Mouse (Mus musculus) subcutaneous adipose tissue, adult 2 months (tissue): Measurements from ENCODE around the gene Apon. TPM values are rescaled to one million over a fixed set of nuclear protein-coding genes. Genes with fewer than 3 reads are reported as not detected.

Experiments used
- polyA plus RNA-seq: library from polyadenylated mRNA; depleted of rRNA; stranded (reverse); fragments of >200 nt; gene quantifications from 2 replicates; pipeline ENCODE4 v1.2.3, GENCODE M21; 2012; ENCODE audit warnings: low replicate concordance; rRNA removed

Gene Apon
- polyA plus RNA-seq = 0.20 and 0.22 TPM in 2 replicates

GRCm38 (mm10) chr10:128253677-128254255 is at the start of gene Apon:
Gene Apon (plus strand): TSS chr10:128254096.

GRCm38 (mm10) chr10:128211390-128212108 is 42.3 kb upstream of the Apon start, which contains the start of gene Spryd4:
Gene Spryd4 (minus strand): TSS chr10:128211807.

GRCm38 (mm10) chr10:128225538-128225937 is 28.4 kb upstream of the Apon start, which contains the start of gene Mip:
Gene Mip (plus strand): TSS chr10:128225838.

GRCm38 (mm10) chr10:128231697-128232419 is 22.0 kb upstream of the Apon start, which contains the start of gene Timeless:
Gene Timeless (plus strand): TSS chr10:128232065.

GRCm38 (mm10) chr10:128268371-128268770 is 14.5 kb downstream of the Apon start, which contains the start of gene Apof:
Gene Apof (plus strand): TSS chr10:128268671.

GRCm38 (mm10) chr10:128270287-128270841 is 16.5 kb downstream of the Apon start, which contains the start of gene Stat2:
Gene Stat2 (plus strand): TSS chr10:128270559.

GRCm38 (mm10) chr10:128298702-128299171 is 44.8 kb downstream of the Apon start, which contains the start of gene Il23a:
Gene Il23a (minus strand): TSS chr10:128298752.

GRCm38 (mm10) chr10:128303126-128304021 is 49.5 kb downstream of the Apon start, which contains the start of gene Pan2:
Gene Pan2 (plus strand): TSS chr10:128303335.

Other genes with a start within 250 kb of the Apon start
- gene Hsd17b6, start 246.5 kb upstream of the Apon start, polyA plus RNA-seq = not detected in 2 replicates
- 1.9 and 7.3 TPM in 2 replicates for gene Prim1, start 238.9 kb upstream of the Apon start, polyA plus RNA-seq
- 174 and 241 TPM in 2 replicates for gene Naca, start 218.5 kb upstream of the Apon start, polyA plus RNA-seq
- 20.8 and 56.6 TPM in 2 replicates for gene Ptges3, start 195.1 kb upstream of the Apon start, polyA plus RNA-seq
- gene Atp5b, start 170.8 kb upstream of the Apon start, polyA plus RNA-seq = 3,191 and 5,020 TPM in 2 replicates
- 30.0 and 38.7 TPM in 2 replicates for gene Baz2a, start 162.5 kb upstream of the Apon start, polyA plus RNA-seq
- 179 and 228 TPM in 2 replicates for gene Rbms2, start 73.8 kb upstream of the Apon start, polyA plus RNA-seq
- 0.66 and 2.3 TPM in 2 replicates for gene Gls2, start 59.6 kb upstream of the Apon start, polyA plus RNA-seq
- 12.9 and 17.8 TPM in 2 replicates for gene Spryd4, start 42.3 kb upstream of the Apon start, polyA plus RNA-seq
- not detected in 2 replicates for gene Mip, start 28.3 kb upstream of the Apon start, polyA plus RNA-seq
- gene Timeless, start 22.0 kb upstream of the Apon start, polyA plus RNA-seq = 8.3 and 9.1 TPM in 2 replicates
- gene Apof, start 14.6 kb downstream of the Apon start, polyA plus RNA-seq = 0.09 and 0.77 TPM in 2 replicates
- 29.1 and 44.5 TPM in 2 replicates for gene Stat2, start 16.5 kb downstream of the Apon start, polyA plus RNA-seq
- gene Il23a, start 44.7 kb downstream of the Apon start, polyA plus RNA-seq = not detected in 2 replicates
- gene Pan2, start 49.2 kb downstream of the Apon start, polyA plus RNA-seq = 22.6 and 30.2 TPM in 2 replicates
- gene Cnpy2, start 68.4 kb downstream of the Apon start, polyA plus RNA-seq = 75.9 and 121 TPM in 2 replicates
- gene Cs, start 83.6 kb downstream of the Apon start, polyA plus RNA-seq = 436 and 554 TPM in 2 replicates
- 65.7 and 66.7 TPM in 2 replicates for gene Coq10a, start 114.9 kb downstream of the Apon start, polyA plus RNA-seq
- 34.1 and 47.9 TPM in 2 replicates for gene Ankrd52, start 123.0 kb downstream of the Apon start, polyA plus RNA-seq
- gene Slc39a5, start 147.1 kb downstream of the Apon start, polyA plus RNA-seq = not detected in 2 replicates
- 32.5 and 44.3 TPM in 2 replicates for gene Nabp2, start 157.4 kb downstream of the Apon start, polyA plus RNA-seq
- gene Rnf41, start 157.6 kb downstream of the Apon start, polyA plus RNA-seq = 30.7 and 33.1 TPM in 2 replicates
- 130 and 132 TPM in 2 replicates for gene Smarcc2, start 205.2 kb downstream of the Apon start, polyA plus RNA-seq
- 1,396 and 2,043 TPM in 2 replicates for gene Myl6, start 240.0 kb downstream of the Apon start, polyA plus RNA-seq
- 7.8 and 14.7 TPM in 2 replicates for gene Myl6b, start 244.6 kb downstream of the Apon start, polyA plus RNA-seq